Mouse (Mus musculus): ENCODE measurements at regions not wholly inside any gene's neighbourhood (a gene's known extent, or its start where the extent isn't known, plus 50 kb on each side); places are given as distances from the start of the nearest gene placed in this dataset.

DNA sequence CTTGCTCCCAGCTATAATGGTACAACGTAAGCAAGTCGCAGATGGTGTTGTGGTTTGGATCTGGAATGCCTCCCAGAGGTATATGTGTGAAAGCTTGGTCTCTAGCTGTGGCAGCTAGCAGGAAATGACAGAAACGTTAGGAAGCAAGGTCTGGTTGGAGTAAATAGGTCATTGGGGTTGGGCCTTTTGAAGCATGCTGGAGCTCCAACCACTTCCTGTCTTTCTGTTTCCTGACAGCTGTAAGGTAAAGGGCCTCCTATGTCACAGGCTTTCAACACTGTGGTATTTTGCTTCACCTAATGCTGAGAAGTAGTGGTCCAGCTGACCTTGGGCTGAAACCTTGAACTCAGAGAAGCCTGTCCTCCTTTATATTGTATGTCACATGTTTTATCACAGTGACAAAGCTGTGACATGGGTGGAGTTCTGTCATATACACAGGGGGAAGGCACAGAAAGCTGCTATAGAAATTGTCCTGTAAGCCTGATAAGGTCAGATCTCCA, 106.8 kb upstream of the Nabp1 start:
- no peaks in the 10 kb centered on the region for H3K9me3 ChIP-seq (replicated peaks; ENCODE audit: control insufficient read depth, low read length)
- no peak for DNase-seq (ENCODE audit: low spot score)
- no peaks in the 10 kb centered on the region for H3K27me3 ChIP-seq (ENCODE audit: control insufficient read depth, insufficient read depth, low read length)
- H3K4me3 ChIP-seq (ENCODE audit: low read depth, low read length), result no peak overlapping the region
- H3K4me1 ChIP-seq (ENCODE audit: control insufficient read depth, insufficient read depth), result peaks cover 4% of the 10 kb centered on the region; the same call in 1 of the 2 replicates
- ATAC-seq (ENCODE audit: insufficient read depth, low read depth), result 0 out of 2 replicates have a peak, but pooled peaks have one; percentile 17
- no peak overlapping the region for H3K9ac ChIP-seq (replicated peaks; ENCODE audit: low read depth, low read length)
- no peaks in the 10 kb centered on the region for H3K36me3 ChIP-seq (replicated peaks; ENCODE audit: control insufficient read depth, insufficient read depth, low read length)
- no peak for TF ChIP-seq EP300 (IDR thresholded peaks at IDR 0.05; ENCODE audit: low read depth)
- TF ChIP-seq CTCF (IDR thresholded peaks at IDR 0.05; ENCODE audit: low read depth), result no peak
- peak overlapping the region; percentile 64 for H3K27ac ChIP-seq (ENCODE audit: low read depth)
- 31% methylated on average over 3 of the region's 3 CpGs for WGBS
- no peak overlapping the region for H3K4me2 ChIP-seq (ENCODE audit: low read depth, low read length)

DNA sequence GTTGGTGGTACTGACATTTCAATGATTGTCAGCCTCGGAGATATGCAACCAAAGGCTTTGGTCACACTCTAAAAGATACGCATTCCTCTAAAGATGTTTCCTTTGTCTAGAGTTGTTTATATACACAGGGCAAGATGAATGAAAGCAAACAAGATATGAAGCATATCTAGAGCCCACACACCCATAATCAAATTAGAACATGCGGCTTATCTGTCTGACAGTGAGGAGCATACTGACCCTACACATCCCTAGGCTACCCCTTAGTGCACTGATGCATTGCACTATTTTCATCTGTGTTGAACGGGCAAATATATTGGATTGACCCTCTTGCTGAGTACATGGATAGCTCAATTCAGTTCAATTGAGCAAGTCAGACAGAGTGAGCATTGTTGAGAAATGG, 105.6 kb upstream of the Nabp1 start:
- H3K4me1 ChIP-seq (ENCODE audit: control insufficient read depth, insufficient read depth), result peaks cover 4% of the 10 kb centered on the region; the same call in 1 of the 2 replicates
- TF ChIP-seq CTCF (IDR thresholded peaks at IDR 0.05; ENCODE audit: low read depth) (no peak), EP300 (IDR thresholded peaks at IDR 0.05; ENCODE audit: low read depth) (no peak)
- 70% methylated on average over 4 of the region's 4 CpGs for WGBS
- DNase-seq (ENCODE audit: low spot score), result no peak
- ATAC-seq (ENCODE audit: insufficient read depth, low read depth), result no peak
- H3K9me3 ChIP-seq (replicated peaks; ENCODE audit: control insufficient read depth, low read length), result no peaks in the 10 kb centered on the region
- no peak overlapping the region for H3K4me2 ChIP-seq (ENCODE audit: low read depth, low read length)
- H3K9ac ChIP-seq (replicated peaks; ENCODE audit: low read depth, low read length), result no peak overlapping the region
- H3K36me3 ChIP-seq (replicated peaks; ENCODE audit: control insufficient read depth, insufficient read depth, low read length), result no peaks in the 10 kb centered on the region
- peak overlapping the region; percentile 64; the same call in 1 of the 2 replicates for H3K27ac ChIP-seq (ENCODE audit: low read depth)
- no peaks in the 10 kb centered on the region for H3K27me3 ChIP-seq (ENCODE audit: control insufficient read depth, insufficient read depth, low read length)
- no peak overlapping the region for H3K4me3 ChIP-seq (ENCODE audit: low read depth, low read length)

DNA sequence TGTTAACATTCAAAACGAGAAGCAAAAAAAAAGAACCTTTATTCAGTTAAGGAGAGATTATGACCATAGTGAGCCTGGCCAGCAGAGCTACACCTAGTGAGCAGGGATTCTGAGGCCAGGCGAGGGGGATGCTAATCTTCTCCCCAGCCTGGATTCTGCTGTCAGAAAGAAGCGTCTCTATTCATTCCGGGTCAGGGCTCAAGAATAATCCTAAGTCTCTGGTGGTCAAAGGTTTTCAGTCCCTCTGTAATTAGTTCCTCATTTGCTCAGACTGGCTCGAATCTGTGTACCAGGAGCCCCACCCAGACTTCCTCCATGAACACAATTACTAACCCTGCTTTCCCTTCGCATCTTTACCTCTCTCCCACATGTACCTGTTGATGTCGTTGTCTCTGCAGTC, 101.8 kb upstream of the Nabp1 start:
- no peak overlapping the region for H3K27ac ChIP-seq (ENCODE audit: low read depth)
- no peaks in the 10 kb centered on the region for H3K36me3 ChIP-seq (replicated peaks; ENCODE audit: control insufficient read depth, insufficient read depth, low read length)
- ATAC-seq (ENCODE audit: insufficient read depth, low read depth), result no peak
- H3K4me2 ChIP-seq (ENCODE audit: low read depth, low read length), result no peak overlapping the region
- no peaks in the 10 kb centered on the region for H3K27me3 ChIP-seq (ENCODE audit: control insufficient read depth, insufficient read depth, low read length)
- peaks cover 1% of the 10 kb centered on the region; the same call in 1 of the 2 replicates for H3K4me1 ChIP-seq (ENCODE audit: control insufficient read depth, insufficient read depth)
- no peaks in the 10 kb centered on the region for H3K9me3 ChIP-seq (replicated peaks; ENCODE audit: control insufficient read depth, low read length)
- no peak overlapping the region for H3K9ac ChIP-seq (replicated peaks; ENCODE audit: low read depth, low read length)
- WGBS, result 51% methylated on average over 7 of the region's 7 CpGs
- H3K4me3 ChIP-seq (ENCODE audit: low read depth, low read length), result no peak overlapping the region
- DNase-seq (ENCODE audit: low spot score), result no peak
- TF ChIP-seq CTCF (IDR thresholded peaks at IDR 0.05; ENCODE audit: low read depth), result no peak
- no peak for TF ChIP-seq EP300 (IDR thresholded peaks at IDR 0.05; ENCODE audit: low read depth)

DNA sequence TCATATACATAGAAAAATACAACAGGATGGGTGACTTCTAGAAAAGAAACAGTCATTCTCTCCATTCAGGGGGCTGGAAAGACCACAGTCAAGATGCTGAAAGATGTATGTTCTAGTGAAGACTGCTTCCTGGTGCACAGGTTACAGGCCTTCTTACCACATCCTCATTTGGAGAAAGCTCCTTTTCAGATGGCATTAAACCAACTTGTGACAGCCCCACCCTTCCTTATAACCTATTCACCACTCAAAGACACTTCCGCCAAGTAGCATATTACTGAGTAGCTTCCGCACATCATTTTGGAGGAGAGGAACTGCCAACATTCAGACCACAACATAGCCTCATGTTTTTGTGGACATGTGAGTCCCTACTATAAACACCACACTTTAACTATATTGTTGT, 99.5 kb upstream of the Nabp1 start:
- no peaks in the 10 kb centered on the region for H3K9me3 ChIP-seq (replicated peaks; ENCODE audit: control insufficient read depth, low read length)
- no peak for DNase-seq (ENCODE audit: low spot score)
- WGBS, result 90% methylated on average over 2 of the region's 2 CpGs
- ATAC-seq (ENCODE audit: insufficient read depth, low read depth), result no peak
- H3K27ac ChIP-seq (ENCODE audit: low read depth), result no peak overlapping the region
- TF ChIP-seq EP300 (IDR thresholded peaks at IDR 0.05; ENCODE audit: low read depth), result no peak
- TF ChIP-seq CTCF (IDR thresholded peaks at IDR 0.05; ENCODE audit: low read depth), result no peak
- H3K4me2 ChIP-seq (ENCODE audit: low read depth, low read length), result no peak overlapping the region
- no peak overlapping the region for H3K4me3 ChIP-seq (ENCODE audit: low read depth, low read length)
- no peak overlapping the region for H3K9ac ChIP-seq (replicated peaks; ENCODE audit: low read depth, low read length)
- no peaks in the 10 kb centered on the region for H3K36me3 ChIP-seq (replicated peaks; ENCODE audit: control insufficient read depth, insufficient read depth, low read length)
- no peaks in the 10 kb centered on the region for H3K4me1 ChIP-seq (ENCODE audit: control insufficient read depth, insufficient read depth)
- H3K27me3 ChIP-seq (ENCODE audit: control insufficient read depth, insufficient read depth, low read length), result no peaks in the 10 kb centered on the region

DNA sequence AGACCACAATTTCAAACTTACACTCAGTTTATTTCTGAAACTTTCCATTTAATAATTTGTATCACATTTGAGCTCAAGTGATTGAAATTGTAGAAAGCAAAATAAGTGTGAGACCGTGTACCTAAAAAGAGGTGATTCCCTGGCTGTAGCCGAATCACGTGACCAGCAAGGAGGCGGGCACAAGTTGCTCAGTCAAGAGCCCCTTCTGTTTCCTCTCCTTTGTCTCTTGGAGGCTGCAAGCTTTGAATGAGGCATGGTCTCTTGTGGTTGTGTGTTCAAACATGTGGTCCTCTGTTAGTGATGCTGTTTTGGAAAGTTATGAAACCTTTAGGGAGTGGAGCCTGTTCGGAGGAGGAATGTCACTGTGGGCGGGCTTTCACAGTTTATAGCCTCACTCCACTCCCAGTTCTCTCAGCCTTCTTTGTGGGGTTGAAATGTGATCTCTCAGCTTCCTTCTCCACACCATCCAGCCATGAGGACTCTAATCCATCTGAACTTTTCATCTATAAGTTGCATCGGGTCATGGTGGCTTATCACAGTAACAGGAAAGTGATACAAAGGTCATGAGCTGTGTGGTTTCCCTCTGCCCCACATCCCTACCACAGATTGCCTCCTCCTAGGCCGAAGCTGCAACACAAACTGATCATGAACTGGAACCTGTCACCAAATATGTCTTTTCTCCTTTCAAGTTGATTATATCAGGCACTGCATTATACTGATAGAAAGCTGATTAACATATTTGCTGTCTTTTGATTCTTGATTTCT, 94.3 kb upstream of the Nabp1 start:
- Histone ChIP-seq H3K4me1 (ENCODE audit: control insufficient read depth, insufficient read depth) (no peaks in the 10 kb centered on the region), H3K36me3 (replicated peaks; ENCODE audit: control insufficient read depth, insufficient read depth, low read length) (no peaks in the 10 kb centered on the region), H3K4me3 (ENCODE audit: low read depth, low read length) (no peak overlapping the region), H3K9ac (replicated peaks; ENCODE audit: low read depth, low read length) (no peak overlapping the region), H3K4me2 (ENCODE audit: low read depth, low read length) (no peak overlapping the region), H3K9me3 (replicated peaks; ENCODE audit: control insufficient read depth, low read length) (no peaks in the 10 kb centered on the region), H3K27ac (ENCODE audit: low read depth) (no peak overlapping the region), H3K27me3 (ENCODE audit: control insufficient read depth, insufficient read depth, low read length) (no peaks in the 10 kb centered on the region)
- ATAC-seq (ENCODE audit: insufficient read depth, low read depth) (no peak), DNase-seq (ENCODE audit: low spot score) (no peak)
- 78% methylated on average over 8 of the region's 8 CpGs for WGBS
- no peak for TF ChIP-seq CTCF (IDR thresholded peaks at IDR 0.05; ENCODE audit: low read depth)
- TF ChIP-seq EP300 (IDR thresholded peaks at IDR 0.05; ENCODE audit: low read depth), result no peak
